Comparison of ENCODE assay signal across 25 mouse cellular contexts in genomic region chr5:35741225-35741820, GRCm38 (mm10). TPM values are rescaled to one million over a fixed set of nuclear protein-coding genes. Genes with fewer than 3 reads are reported as not detected.
DNase-seq lines count a peak whose midpoint lies in the region; ATAC-seq and TF ChIP-seq lines count a peak whose summit lies in the region.
"Had no signal": no experiment of that assay in that cellular context is flagged by ENCODE, and none has a peak within 500 bp of the region (broad histone marks: within the 10 kb centered on the region; RNA-seq: fewer than 3 reads in every experiment).

No protein-coding gene starts in this region.

- H3K4me3 ChIP-seq in gastrocnemius, adult 2 months, result no peak overlapping the region
- no peak overlapping the region for H3K4me3 ChIP-seq in kidney, embryonic 15.5 days (replicated peaks)
- H3K4me3 ChIP-seq in lung, embryonic 16.5 days (ENCODE audit: low read length), result no peak overlapping the region
- no peak overlapping the region for H3K4me3 ChIP-seq in thymus, adult 2 months (ENCODE audit: control insufficient read depth, insufficient read depth, low read length)
- H3K4me3 ChIP-seq: embryonic facial prominence, embryonic 12.5 days; limb, embryonic 10.5 days; liver, embryonic 15.5 days; megakaryocyte, embryonic 14.5 days; midbrain, embryonic 13.5 days had no signal

- no peak for TF ChIP-seq CTCF in gastrocnemius, adult 2 months (IDR thresholded peaks at IDR 0.05)
- no peak for TF ChIP-seq CTCF in thymus, adult 2 months (IDR thresholded peaks at IDR 0.05; ENCODE audit: borderline replicate concordance, control insufficient read depth, extremely low read depth, insufficient read depth, low read length, poor library complexity)

- no peak overlapping the region for H3K9ac ChIP-seq in kidney, embryonic 15.5 days
- 0 out of 2 replicates have a peak overlapping the region, but pooled peaks have one; percentile 11 for H3K9ac ChIP-seq in lung, embryonic 16.5 days (ENCODE audit: low read length)
- H3K9ac ChIP-seq: embryonic facial prominence, embryonic 12.5 days; forebrain, postnatal 0 days; liver, embryonic 15.5 days; midbrain, embryonic 13.5 days had no signal

- peaks cover 46% of the 10 kb centered on the region for H3K4me1 ChIP-seq in kidney, embryonic 15.5 days
- peaks cover 33% of the 10 kb centered on the region for H3K4me1 ChIP-seq in lung, embryonic 16.5 days (replicated peaks; ENCODE audit: control insufficient read depth, insufficient read depth, low read length)
- peaks cover 6% of the 10 kb centered on the region for H3K4me1 ChIP-seq in thymus, adult 2 months (replicated peaks; ENCODE audit: control insufficient read depth, insufficient read depth, low read length)
- H3K4me1 ChIP-seq: midbrain, embryonic 13.5 days had no signal

- H3K9me3 ChIP-seq in kidney, embryonic 15.5 days (replicated peaks), result no peaks in the 10 kb centered on the region
- no peaks in the 10 kb centered on the region for H3K9me3 ChIP-seq in lung, embryonic 16.5 days (ENCODE audit: control insufficient read depth, low read length)
- H3K9me3 ChIP-seq: embryonic facial prominence, embryonic 12.5 days; G1E; limb, embryonic 10.5 days; liver, embryonic 15.5 days; megakaryocyte, embryonic 14.5 days; midbrain, embryonic 13.5 days had no signal

- ATAC-seq in kidney, embryonic 15.5 days (replicated peaks; ENCODE audit: low FRiP score), result no peak
- ATAC-seq in lung, embryonic 16.5 days (ENCODE audit: low read depth), result no peak
- no peak for ATAC-seq in megakaryocyte, adult 5-6 weeks (ENCODE audit: poor library complexity, severe bottlenecking)
- ATAC-seq: activated CD4-positive, CD25-positive, alpha-beta regulatory T cell, adult 4 months; forebrain, postnatal 0 days; midbrain, embryonic 13.5 days; Patski had no signal

- H3K27ac ChIP-seq in gastrocnemius, adult 2 months, result peak overlapping the region; percentile 56
- H3K27ac ChIP-seq in kidney, embryonic 15.5 days, result peak overlapping the region; percentile 78; the same call in 1 of the 2 replicates
- H3K27ac ChIP-seq in lung, embryonic 16.5 days (ENCODE audit: low read length), result peak overlapping the region; percentile 39
- no peak overlapping the region for H3K27ac ChIP-seq in thymus, adult 2 months (ENCODE audit: control insufficient read depth, insufficient read depth, low read length)
- H3K27ac ChIP-seq: embryonic facial prominence, embryonic 12.5 days; limb, embryonic 10.5 days; liver, embryonic 15.5 days; midbrain, embryonic 13.5 days had no signal

- no peak overlapping the region for H3K4me2 ChIP-seq in kidney, embryonic 15.5 days
- H3K4me2 ChIP-seq in lung, embryonic 16.5 days (ENCODE audit: low read depth, low read length), result no peak overlapping the region; the same call in 1 of the 2 replicates
- H3K4me2 ChIP-seq: embryonic facial prominence, embryonic 12.5 days; liver, embryonic 15.5 days; midbrain, embryonic 13.5 days had no signal

- 43% methylated on average over 13 of the region's 13 CpGs for WGBS in kidney, embryonic 15.5 days
- 41% methylated on average over 13 of the region's 13 CpGs for WGBS in lung, embryonic 16.5 days
- WGBS in thymus, adult 2 months, result 91% methylated on average over 13 of the region's 13 CpGs

- H3K36me3 ChIP-seq in kidney, embryonic 15.5 days, result no peaks in the 10 kb centered on the region
- H3K36me3 ChIP-seq in lung, embryonic 16.5 days (ENCODE audit: control insufficient read depth, insufficient read depth, low read length), result no peaks in the 10 kb centered on the region
- no peaks in the 10 kb centered on the region for H3K36me3 ChIP-seq in thymus, adult 2 months (ENCODE audit: control insufficient read depth, insufficient read depth, low read length)
- H3K36me3 ChIP-seq: embryonic facial prominence, embryonic 12.5 days; G1E; limb, embryonic 10.5 days; liver, embryonic 15.5 days; midbrain, embryonic 13.5 days had no signal

- TF ChIP-seq POLR2A in thymus, adult 2 months (IDR thresholded peaks at IDR 0.05; ENCODE audit: control insufficient read depth, extremely low read depth, insufficient read depth, low read length, poor library complexity), result no peak

- intact Hi-C loops in gastrocnemius, adult 2 months (cut with DNase I), result loop anchor here (10.0 kb wide), 1 partner anchor 233 kb away; no protein-coding TSS in a partner anchor

- peaks cover 10% of the 10 kb centered on the region for H3K27me3 ChIP-seq in kidney, embryonic 15.5 days
- no peaks in the 10 kb centered on the region for H3K27me3 ChIP-seq in lung, embryonic 16.5 days (ENCODE audit: control insufficient read depth, insufficient read depth, low read depth, low read length)
- H3K27me3 ChIP-seq in thymus, adult 2 months (ENCODE audit: control insufficient read depth, insufficient read depth, low read length), result no peaks in the 10 kb centered on the region
- H3K27me3 ChIP-seq: Patski had no signal

- DNase-seq in gastrocnemius, adult 2 months, result no peak
- no peak for DNase-seq in gastrocnemius, postnatal 10 days
- DNase-seq in kidney, postnatal 36 days, result no peak
- no peak for DNase-seq in lung, adult 18-20 months
- DNase-seq in thymus, adult 2 months, result no peak
- DNase-seq: adrenal gland, adult 8-10 months; cerebellum, adult 2 months; cerebellum, postnatal 25 days; forebrain, postnatal 0 days; gastrocnemius, postnatal 36 days; kidney, adult 8-10 months; liver had no signal

RNA-seq across cellular contexts. Expression of gene Sh3tc1, which starts 1.5 kb away (rescaled TPM):
- 1 to 10 TPM; 2.2 to 2.4 TPM for total RNA-seq in gastrocnemius, adult 2 months (2021)
- 1 to 10 TPM; 3.7 to 5.2 TPM for total RNA-seq in gastrocnemius, postnatal 10 days (2021)
- 16.6 and 20.4 TPM in 2 replicates for polyA plus RNA-seq in kidney, embryonic 15.5 days (2015; fragmentation: Nextera tagmentation; extraction: Ambion mirVana)
- polyA plus RNA-seq in lung, embryonic 16.5 days (2015; fragmentation: Nextera tagmentation; extraction: Ambion mirVana), result 15.3 and 16.8 TPM in 2 replicates
- polyA plus RNA-seq in thymus, adult 2 months (2012; rRNA removed), result 4.4 and 5.2 TPM in 2 replicates
- total RNA-seq in megakaryocyte, adult 5-6 weeks (2015), result 6.6 and 6.8 TPM in 2 replicates
- total RNA-seq in megakaryocyte, adult 5-6 weeks (2017), result 13.1 and 14.4 TPM in 2 replicates

RNA-seq across cellular contexts. Expression of gene Ablim2, which starts 16.4 kb away (rescaled TPM):
- total RNA-seq in gastrocnemius, adult 2 months (2021), result 10 to 100 TPM; 40.7 to 42.5 TPM
- total RNA-seq in gastrocnemius, postnatal 10 days (2021), result 10 to 100 TPM; 51.3 to 68.7 TPM
- 1.7 and 2.7 TPM in 2 replicates for polyA plus RNA-seq in kidney, embryonic 15.5 days (2015; fragmentation: Nextera tagmentation; extraction: Ambion mirVana)
- polyA plus RNA-seq in lung, embryonic 16.5 days (2015; fragmentation: Nextera tagmentation; extraction: Ambion mirVana), result 0.77 and 1.5 TPM in 2 replicates
- polyA plus RNA-seq in thymus, adult 2 months (2012; rRNA removed), result 4.0 and 4.5 TPM in 2 replicates
- 0.04 TPM in 1 of 2 replicates, not detected in the other for total RNA-seq in megakaryocyte, adult 5-6 weeks (2015)
- total RNA-seq in megakaryocyte, adult 5-6 weeks (2017), result not detected in 2 replicates
- total RNA-seq: monocyte, adult 5-6 weeks; neutrophil, adult 5-6 weeks had no signal
- polyA plus RNA-seq: G1E had no signal

Comparison
In these comparisons a context has a peak if more than half of its experiments do, and no peak if none do; other contexts are left out.
1. RNA of gene Ablim2, which starts 16.4 kb away (total RNA-seq): 51.3 to 68.7 TPM in gastrocnemius, postnatal 10 days and 40.7 to 42.5 TPM in gastrocnemius, adult 2 months; 0.04 TPM in megakaryocyte, adult 5-6 weeks; every median in the first group is over 10 times any median in the second.